Mouse (Mus musculus): ENCODE results near the gene Ikbke. TPM values are rescaled to one million over a fixed set of nuclear protein-coding genes. Genes with fewer than 3 reads are reported as not detected.

Ikbke gene
- polyA plus RNA-seq (2015; fragmentation: Illumina TruSeq; extraction: RNeasy Lipid Tissue Mini Kit (QIAGEN cat#74804); ENCODE audit: low read depth, low replicate concordance) = 1.5 TPM

DNA sequence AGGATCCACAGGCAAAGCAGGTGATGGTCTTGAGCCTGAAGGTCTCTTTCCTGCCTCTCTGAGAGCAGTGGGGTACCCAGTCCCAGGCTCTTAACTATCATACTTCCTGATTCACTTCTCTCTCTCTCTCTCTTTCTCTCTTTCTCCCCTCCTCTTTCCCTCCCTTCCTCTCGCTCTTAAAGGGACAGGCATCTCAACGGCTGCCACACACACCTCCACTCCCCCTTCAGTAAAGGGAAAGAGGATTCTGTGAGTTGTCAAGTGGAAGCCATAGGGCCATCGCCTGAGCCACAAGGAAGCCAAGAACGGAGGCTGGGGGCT is at the start of gene Ikbke:
TSS of gene Ikbke (minus strand) at position 151 of the 321 bp plus-strand sequence.

GRCm38 (mm10) chr1:131245089-131245856 is 34.1 kb downstream of the Ikbke start, which contains the start of gene Rassf5:
Gene Rassf5, minus strand, starts transcription at chr1:131245258.

Other genes starting within 250 kb of the Ikbke start
- gene Mapkapk2, start 181.8 kb downstream of the Ikbke start, polyA plus RNA-seq (2015; fragmentation: Illumina TruSeq; extraction: RNeasy Lipid Tissue Mini Kit (QIAGEN cat#74804); ENCODE audit: low read depth, low replicate concordance) = 22.7 TPM
- 10.5 TPM for gene Dyrk3, start 141.3 kb downstream of the Ikbke start, polyA plus RNA-seq (2015; fragmentation: Illumina TruSeq; extraction: RNeasy Lipid Tissue Mini Kit (QIAGEN cat#74804); ENCODE audit: low read depth, low replicate concordance)
- gene Eif2d, start 126.4 kb downstream of the Ikbke start, polyA plus RNA-seq (2015; fragmentation: Illumina TruSeq; extraction: RNeasy Lipid Tissue Mini Kit (QIAGEN cat#74804); ENCODE audit: low read depth, low replicate concordance) = 42.5 TPM
- gene Rassf5, start 34.3 kb downstream of the Ikbke start, polyA plus RNA-seq (2015; fragmentation: Illumina TruSeq; extraction: RNeasy Lipid Tissue Mini Kit (QIAGEN cat#74804); ENCODE audit: low read depth, low replicate concordance) = 19.3 TPM
- 40.6 TPM for gene Srgap2, start 247.7 kb upstream of the Ikbke start, polyA plus RNA-seq (2015; fragmentation: Illumina TruSeq; extraction: RNeasy Lipid Tissue Mini Kit (QIAGEN cat#74804); ENCODE audit: low read depth, low replicate concordance)
- 1.4 TPM for gene Fam72a, start 248.3 kb upstream of the Ikbke start, polyA plus RNA-seq (2015; fragmentation: Illumina TruSeq; extraction: RNeasy Lipid Tissue Mini Kit (QIAGEN cat#74804); ENCODE audit: low read depth, low replicate concordance)

All from brain, adult 10 weeks (tissue).